Mouse (Mus musculus) midbrain, embryonic 13.5 days (tissue): ENCODE measurements around the gene Gm44596. TPM values are rescaled to one million over a fixed set of nuclear protein-coding genes. Genes with fewer than 3 reads are reported as not detected.

Experiments used
- ATAC-seq: fragments of 200-750 bp; cut with Nextera tagmentation; 2 replicates; pipeline ENCODE4 v1.8.0; 2017; ENCODE audit warnings: mild to moderate bottlenecking, moderate TSS enrichment, moderate library complexity
- H3K27ac ChIP-seq: fragments of 300-500 bp; sonication (generic); 2 replicates; pipeline ENCODE4 v1.5.1; 2015; ENCODE audit warnings: inconsistent platforms, mild to moderate bottlenecking, moderate library complexity
- H3K27me3 ChIP-seq: fragments of 300-500 bp; sonication (generic); 2 replicates; pipeline ENCODE4 v1.6.1; 2015; ENCODE audit warnings: mild to moderate bottlenecking, inconsistent platforms
- H3K36me3 ChIP-seq: fragments of 300-500 bp; sonication (generic); 2 replicates; pipeline ENCODE4 v1.6.1; 2015; ENCODE audit warnings: mild to moderate bottlenecking, inconsistent platforms
- H3K4me1 ChIP-seq: fragments of 300-500 bp; sonication (generic); replicated peaks from 2 replicates; pipeline ENCODE4 v1.6.1; 2015; ENCODE audit warnings: inconsistent platforms
- H3K4me2 ChIP-seq: fragments of 300-500 bp; sonication (generic); replicated peaks from 2 replicates; pipeline ENCODE4 v1.6.1; 2015; ENCODE audit warnings: moderate library complexity, mild to moderate bottlenecking, inconsistent platforms
- H3K4me3 ChIP-seq: fragments of 300-500 bp; sonication (generic); replicated peaks from 2 replicates; pipeline ENCODE4 v1.5.1; 2015; ENCODE audit warnings: mild to moderate bottlenecking, inconsistent platforms
- H3K9ac ChIP-seq: fragments of 300-500 bp; sonication (generic); replicated peaks from 2 replicates; pipeline ENCODE4 v1.6.1; 2015; ENCODE audit warnings: mild to moderate bottlenecking, inconsistent platforms
- H3K9me3 ChIP-seq: fragments of 300-500 bp; sonication (generic); 2 replicates; pipeline ENCODE4 v1.6.1; 2016; ENCODE audit warnings: mild to moderate bottlenecking, inconsistent platforms
- WGBS: fragments of 180-500 bp; shearing (Covaris S2); methylation state at CpG from one replicate; pipeline ENCODE4 v1.1.7; 2015; 5-methylcytosine and 5-hydroxymethylcytosine counted together
- polyA plus RNA-seq: library from polyadenylated mRNA; unstranded; fragments of >200 nt; fragmentation: Nextera tagmentation; extraction: Ambion mirVana; gene quantifications from 2 replicates; pipeline ENCODE4 v1.2.1, GENCODE M21; 2015

Gene Gm44596
- polyA plus RNA-seq, 1 experiment from 2014 or later, result not detected

- Histone ChIP-seq H3K4me2 (no peak overlapping the region), H3K4me3 (no peak overlapping the region), H3K27me3 (no peaks in the 10 kb centered on the region), H3K9me3 (no peaks in the 10 kb centered on the region), H3K36me3 (peaks cover 30% of the 10 kb centered on the region), H3K27ac (no peak overlapping the region), H3K9ac (no peak overlapping the region), H3K4me1 (peaks cover 10% of the 10 kb centered on the region)
- ATAC-seq, result no peak
- 86% methylated on average over 1 of the region's 1 CpGs for WGBS
These were observed 42.8 kb downstream of the Gm44596 start for GRCm38 (mm10) chr6:128418076-128418475.

- Histone ChIP-seq H3K27me3 (no peaks in the 10 kb centered on the region), H3K4me3 (no peak overlapping the region), H3K4me2 (no peak overlapping the region), H3K4me1 (peaks cover 17% of the 10 kb centered on the region), H3K9me3 (no peaks in the 10 kb centered on the region), H3K36me3 (peaks cover 13% of the 10 kb centered on the region), H3K9ac (no peak overlapping the region), H3K27ac (no peak overlapping the region)
- ATAC-seq, result no peak
- 96% methylated on average over 2 of the region's 2 CpGs for WGBS
These were observed 45.7 kb downstream of the Gm44596 start for GRCm38 (mm10) chr6:128421036-128421435.

- Histone ChIP-seq H3K27ac (no peak overlapping the region), H3K4me1 (peaks cover 17% of the 10 kb centered on the region), H3K27me3 (no peaks in the 10 kb centered on the region), H3K4me2 (no peak overlapping the region), H3K9me3 (no peaks in the 10 kb centered on the region), H3K9ac (no peak overlapping the region), H3K4me3 (no peak overlapping the region), H3K36me3 (peaks cover 12% of the 10 kb centered on the region)
- ATAC-seq, result no peak
- 90% methylated on average over 3 of the region's 3 CpGs for WGBS
These were observed 46.2 kb downstream of the Gm44596 start for GRCm38 (mm10) chr6:128421480-128421879.

GRCm38 (mm10) chr6:128423496-128424268 is 48.4 kb downstream of the Gm44596 start:
- H3K9ac ChIP-seq, result peak overlapping the region; percentile 78
- no peaks in the 10 kb centered on the region for H3K27me3 ChIP-seq
- peaks cover 17% of the 10 kb centered on the region for H3K4me1 ChIP-seq
- peak overlapping the region; percentile 73 for H3K4me2 ChIP-seq
- WGBS, result 50% methylated on average over 16 of the region's 16 CpGs
- no peaks in the 10 kb centered on the region for H3K9me3 ChIP-seq
- peak overlapping the region; percentile 97 for H3K27ac ChIP-seq
- ATAC-seq, result peak; percentile 58
- peak overlapping the region; percentile 70 for H3K4me3 ChIP-seq
- H3K36me3 ChIP-seq, result peaks cover 18% of the 10 kb centered on the region

GRCm38 (mm10) chr6:128424269-128425019 is 49.1 kb downstream of the Gm44596 start, which contains the start of gene Itfg2:
Itfg2 (minus strand) TSS chr6:128424931.
- under 1% methylated on average over 42 of the region's 42 CpGs for WGBS
- peak within 1 kb of the TSS; percentile 97 for H3K27ac ChIP-seq
- H3K4me3 ChIP-seq, result peak within 1 kb of the TSS; percentile 70
- peaks cover 25% of the 10 kb centered on the region for H3K36me3 ChIP-seq
- ATAC-seq, result peak; percentile 95
- H3K4me2 ChIP-seq, result peak within 1 kb of the TSS; percentile 73
- peaks cover 17% of the 10 kb centered on the region for H3K4me1 ChIP-seq
- no peaks in the 10 kb centered on the region for H3K9me3 ChIP-seq
- H3K27me3 ChIP-seq, result no peaks in the 10 kb centered on the region
- peak within 1 kb of the TSS; percentile 78 for H3K9ac ChIP-seq

GRCm38 (mm10) chr6:128425046-128425445 is 49.7 kb downstream of the Gm44596 start:
- peak overlapping the region; percentile 73 for H3K4me2 ChIP-seq
- peak overlapping the region; percentile 97 for H3K27ac ChIP-seq
- no peaks in the 10 kb centered on the region for H3K9me3 ChIP-seq
- H3K36me3 ChIP-seq, result peaks cover 24% of the 10 kb centered on the region
- H3K4me1 ChIP-seq, result peaks cover 17% of the 10 kb centered on the region
- WGBS, result 23% methylated on average over 9 of the region's 9 CpGs
- H3K4me3 ChIP-seq, result peak overlapping the region; percentile 70
- no peaks in the 10 kb centered on the region for H3K27me3 ChIP-seq
- no peak for ATAC-seq
- peak overlapping the region; percentile 78; the same call in 1 of the 2 replicates for H3K9ac ChIP-seq

- peaks cover 49% of the 10 kb centered on the region for H3K36me3 ChIP-seq
- no peaks in the 10 kb centered on the region for H3K27me3 ChIP-seq
- no peak overlapping the region for H3K4me2 ChIP-seq
- ATAC-seq, result no peak
- peaks cover 15% of the 10 kb centered on the region for H3K4me1 ChIP-seq
- H3K9ac ChIP-seq, result no peak overlapping the region
- H3K27ac ChIP-seq, result no peak overlapping the region
- no peak overlapping the region for H3K4me3 ChIP-seq
- 96% methylated on average over 5 of the region's 5 CpGs for WGBS
- H3K9me3 ChIP-seq, result no peaks in the 10 kb centered on the region
These were observed 52.3 kb downstream of the Gm44596 start for GRCm38 (mm10) chr6:128427571-128427970.

- H3K36me3 ChIP-seq, result peaks cover 66% of the 10 kb centered on the region
These were observed 54.0 kb downstream of the Gm44596 start for GRCm38 (mm10) chr6:128429300-128429699.

GRCm38 (mm10) chr6:128429826-128430225 is 54.5 kb downstream of the Gm44596 start:
- ATAC-seq, result no peak
- Histone ChIP-seq H3K4me2 (no peak overlapping the region), H3K27ac (no peak overlapping the region), H3K9ac (no peak overlapping the region), H3K9me3 (no peaks in the 10 kb centered on the region), H3K36me3 (peaks cover 72% of the 10 kb centered on the region), H3K27me3 (no peaks in the 10 kb centered on the region), H3K4me1 (peaks cover 4% of the 10 kb centered on the region; the same call in 1 of the 2 replicates), H3K4me3 (no peak overlapping the region)
- 95% methylated on average over 6 of the region's 6 CpGs for WGBS

More at GRCm38 (mm10) chr6:128429300-128429699, 54.0 kb downstream of the Gm44596 start:
- H3K4me1 ChIP-seq, result peaks cover 4% of the 10 kb centered on the region; the same call in 1 of the 2 replicates
- no peak overlapping the region for H3K27ac ChIP-seq
- H3K4me2 ChIP-seq, result no peak overlapping the region
- ATAC-seq, result no peak
- H3K4me3 ChIP-seq, result no peak overlapping the region
- H3K9ac ChIP-seq, result no peak overlapping the region
- no peaks in the 10 kb centered on the region for H3K9me3 ChIP-seq
- WGBS, result 100% methylated on average over 2 of the region's 2 CpGs
- no peaks in the 10 kb centered on the region for H3K27me3 ChIP-seq

- ATAC-seq, result no peak
- Histone ChIP-seq H3K27ac (no peak overlapping the region), H3K36me3 (peaks cover 86% of the 10 kb centered on the region), H3K4me2 (no peak overlapping the region), H3K4me3 (no peak overlapping the region), H3K27me3 (no peaks in the 10 kb centered on the region), H3K9ac (no peak overlapping the region), H3K4me1 (peaks cover 18% of the 10 kb centered on the region), H3K9me3 (no peaks in the 10 kb centered on the region)
- 81% methylated on average over 13 of the region's 13 CpGs for WGBS
These were observed 57.1 kb downstream of the Gm44596 start for GRCm38 (mm10) chr6:128432356-128432915.

- H3K27ac ChIP-seq, result no peak overlapping the region
- 97% methylated on average over 13 of the region's 13 CpGs for WGBS
- peaks cover 79% of the 10 kb centered on the region for H3K36me3 ChIP-seq
- no peaks in the 10 kb centered on the region for H3K9me3 ChIP-seq
- peaks cover 18% of the 10 kb centered on the region for H3K4me1 ChIP-seq
- H3K27me3 ChIP-seq, result no peaks in the 10 kb centered on the region
- H3K9ac ChIP-seq, result no peak overlapping the region
- ATAC-seq, result no peak
- H3K4me2 ChIP-seq, result no peak overlapping the region
- no peak overlapping the region for H3K4me3 ChIP-seq
These were observed 58.3 kb downstream of the Gm44596 start for GRCm38 (mm10) chr6:128433566-128433965.

GRCm38 (mm10) chr6:128435474-128435873 is 60.2 kb downstream of the Gm44596 start:
- peaks cover 60% of the 10 kb centered on the region for H3K36me3 ChIP-seq
- H3K4me1 ChIP-seq, result peaks cover 23% of the 10 kb centered on the region
- no peak for ATAC-seq
- H3K9me3 ChIP-seq, result no peaks in the 10 kb centered on the region
- H3K4me3 ChIP-seq, result no peak overlapping the region
- WGBS, result 95% methylated on average over 5 of the region's 5 CpGs
- H3K27ac ChIP-seq, result no peak overlapping the region
- H3K9ac ChIP-seq, result no peak overlapping the region
- H3K4me2 ChIP-seq, result no peak overlapping the region
- H3K27me3 ChIP-seq, result peaks cover 5% of the 10 kb centered on the region; the same call in 1 of the 2 replicates
